Mouse (Mus musculus) forelimb bud, embryonic 11.5 days (tissue): Measurements from ENCODE around the gene Galnt11.

Experiments used
- DNase-seq: peaks from one replicate; pipeline ENCODE4 v3.0.0-alpha.2; 2012; ENCODE audit warnings: low read depth, low spot score

Gene Galnt11

DNA sequence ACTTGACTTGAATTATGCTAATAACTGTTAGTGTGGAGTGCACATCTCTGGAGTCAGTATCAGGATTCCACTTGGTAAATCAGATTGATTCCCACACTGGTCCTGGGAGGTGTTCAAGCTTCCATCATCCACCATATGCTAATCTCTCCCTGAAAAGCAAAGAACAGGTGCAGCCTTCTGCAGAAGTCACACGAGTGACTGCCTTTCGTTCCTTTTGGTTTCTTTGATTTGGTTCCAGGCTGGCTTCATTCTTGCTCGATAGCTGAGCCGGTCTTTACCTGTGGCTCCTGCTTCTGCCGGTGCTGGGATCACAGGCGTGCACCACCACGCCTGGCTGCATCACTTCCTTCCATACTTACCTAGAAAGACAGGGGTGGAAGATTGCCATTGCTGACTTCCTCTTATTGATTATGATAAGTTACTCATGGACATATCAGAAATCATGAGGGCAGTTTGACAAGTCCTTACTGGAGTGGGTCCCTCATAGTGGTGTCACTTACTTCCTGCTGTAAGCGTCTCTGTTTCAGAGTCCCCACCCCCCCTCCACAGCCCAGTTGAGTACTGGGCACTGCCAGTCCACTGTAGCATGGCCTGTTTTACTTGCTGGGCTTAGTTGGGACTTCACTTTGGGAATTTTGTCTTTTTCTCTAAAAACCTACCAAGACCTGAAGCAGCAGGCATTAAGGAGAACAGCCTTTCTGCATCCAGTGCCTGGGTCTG is 31.3 kb downstream of the Galnt11 start:
- DNase-seq: no peak

DNA sequence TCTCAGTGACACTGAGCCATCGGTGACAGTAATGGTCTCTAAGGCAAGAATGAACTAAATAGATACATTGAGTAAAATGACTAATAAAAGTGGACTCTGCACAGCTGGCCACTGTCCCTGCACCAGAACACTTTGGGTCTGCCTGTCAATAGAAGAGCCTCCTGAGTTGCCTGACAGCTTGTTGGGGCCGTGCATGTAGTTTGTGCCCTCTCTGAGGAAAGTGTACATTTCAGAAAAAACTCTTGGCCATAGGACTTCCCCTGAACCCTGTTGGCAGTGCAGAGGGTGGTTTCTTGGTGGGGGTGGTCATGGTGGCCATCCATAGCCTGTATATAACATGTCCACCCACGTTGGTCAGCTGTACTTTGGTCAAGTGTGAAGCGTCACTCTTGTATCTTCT is 32.8 kb downstream of the Galnt11 start:
- DNase-seq: no peak

DNA sequence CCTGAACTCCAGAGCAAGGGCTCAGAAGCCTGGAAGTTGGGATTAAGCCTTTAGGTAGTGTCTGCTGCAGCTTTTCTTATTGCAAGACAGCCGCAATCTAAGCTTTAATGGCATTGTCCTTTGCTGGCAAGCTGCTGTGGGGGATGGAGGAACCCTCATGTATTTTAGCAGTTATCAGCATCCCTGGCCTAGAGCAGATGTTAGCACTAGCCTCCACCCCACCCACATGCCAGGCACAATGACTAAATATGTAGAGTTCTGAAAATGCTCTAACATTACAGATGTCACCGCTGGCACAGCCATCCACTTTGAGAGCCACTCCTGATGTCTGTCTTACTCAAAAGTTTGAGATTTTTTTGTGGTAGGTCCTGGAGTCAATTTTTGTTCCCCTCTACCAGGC is 35.0 kb downstream of the Galnt11 start:
- DNase-seq: no peak

DNA sequence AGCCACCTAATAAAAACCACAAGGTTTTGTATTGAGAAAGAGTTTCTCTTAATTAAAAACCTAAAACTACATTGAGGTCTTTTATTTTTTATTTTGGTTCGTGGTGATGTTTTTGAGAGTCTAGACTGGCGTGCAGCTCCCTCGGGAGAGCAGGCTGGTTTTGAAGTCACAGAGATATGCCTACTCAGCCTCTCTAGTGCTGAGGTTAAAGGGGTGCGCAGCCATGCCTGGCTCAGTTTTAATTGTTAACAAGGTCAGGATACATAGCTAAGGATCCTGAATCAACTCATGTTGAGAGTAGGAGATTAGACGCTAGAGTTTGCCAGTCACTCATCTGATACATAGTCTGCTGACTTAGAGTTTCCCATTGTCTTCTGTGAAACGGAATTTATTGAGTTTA is 39.7 kb downstream of the Galnt11 start:
- no peak for DNase-seq

DNA sequence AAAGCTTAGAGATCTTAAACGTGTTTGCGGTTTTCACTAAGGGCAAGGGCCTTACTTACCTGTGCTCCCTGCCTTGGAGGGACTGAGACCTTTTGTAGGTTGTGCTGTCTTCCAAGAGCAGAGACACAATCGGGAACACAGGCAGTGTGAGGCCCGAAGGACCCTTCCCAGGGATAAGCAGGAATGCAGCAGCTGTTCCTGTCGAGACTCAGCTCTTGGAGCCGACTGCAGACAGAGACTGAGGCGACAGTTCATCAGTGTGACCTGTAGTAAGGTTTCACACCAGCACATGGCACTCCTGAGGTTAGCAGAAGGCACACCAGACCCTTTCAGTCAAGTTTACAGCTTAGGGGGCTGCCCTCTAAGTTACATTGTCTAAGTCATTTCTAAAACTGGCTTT is 40.6 kb downstream of the Galnt11 start:
- DNase-seq: no peak

DNA sequence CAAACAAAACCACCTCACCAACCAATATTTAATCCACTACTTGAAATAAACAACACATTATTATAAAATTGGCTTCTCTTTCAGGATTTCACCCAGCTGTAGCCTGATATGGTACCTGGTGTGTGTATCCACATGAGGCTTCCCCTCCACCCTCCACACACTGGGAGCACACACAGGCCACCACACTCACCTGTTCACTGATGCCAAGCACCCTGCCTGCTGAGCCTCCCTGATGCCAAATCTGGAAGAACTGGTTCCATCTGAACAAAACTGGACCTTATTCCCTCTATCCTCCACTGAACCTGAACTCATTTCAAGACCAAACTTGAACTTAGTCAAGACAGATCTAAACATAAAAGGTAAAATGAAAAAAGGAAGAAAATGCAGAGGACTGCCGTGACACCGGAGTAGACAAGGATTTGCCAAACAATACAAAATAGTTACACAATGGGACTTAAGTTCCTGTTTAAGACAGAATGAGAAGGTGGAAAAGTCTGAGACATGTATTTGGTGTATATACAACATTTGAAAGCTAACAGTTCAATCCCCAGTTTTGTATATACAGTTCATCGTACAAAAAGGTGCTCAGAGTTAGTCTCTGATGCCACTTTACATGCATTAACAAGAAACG is 46.7 kb downstream of the Galnt11 start:
- DNase-seq: no peak

DNA sequence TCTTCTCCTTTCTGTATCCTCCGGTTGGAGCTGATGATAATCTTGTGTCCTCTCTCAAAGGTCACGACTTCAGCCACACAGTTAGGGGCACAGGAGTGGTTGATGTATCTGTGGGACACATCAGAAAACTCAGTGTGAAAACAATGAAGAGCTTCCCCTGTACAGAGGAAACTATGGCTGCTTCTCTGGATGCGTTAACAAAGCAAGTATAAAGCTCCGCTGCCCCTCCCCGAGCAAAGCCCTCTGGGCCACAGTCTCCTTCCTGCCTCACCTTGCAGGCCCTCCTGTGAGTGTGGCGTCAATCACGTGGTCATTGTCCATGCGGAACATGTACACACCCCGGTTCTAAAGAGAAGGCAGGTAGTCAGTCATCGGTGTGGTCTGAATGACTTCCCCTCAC is 53.9 kb downstream of the Galnt11 start:
- no peak for DNase-seq

DNA sequence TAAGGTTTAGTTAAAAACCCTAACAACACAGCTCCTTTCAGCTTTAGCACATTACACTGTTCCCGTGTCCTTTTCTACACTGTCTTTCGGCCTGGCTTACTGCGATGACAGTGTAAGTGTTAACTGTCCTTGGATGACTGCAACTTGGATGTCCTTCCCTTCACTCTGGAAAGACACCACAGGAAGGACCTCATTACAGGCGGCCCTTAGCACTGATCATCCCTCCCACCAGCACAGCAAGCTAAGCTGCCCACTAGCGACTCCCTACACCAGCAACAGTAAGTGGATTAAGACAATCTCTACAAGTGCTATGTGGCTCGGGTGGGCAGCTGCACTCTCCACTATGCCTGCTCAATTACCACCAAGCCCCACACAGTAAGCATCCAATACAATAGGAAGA is 54.7 kb downstream of the Galnt11 start:
- no peak for DNase-seq

DNA sequence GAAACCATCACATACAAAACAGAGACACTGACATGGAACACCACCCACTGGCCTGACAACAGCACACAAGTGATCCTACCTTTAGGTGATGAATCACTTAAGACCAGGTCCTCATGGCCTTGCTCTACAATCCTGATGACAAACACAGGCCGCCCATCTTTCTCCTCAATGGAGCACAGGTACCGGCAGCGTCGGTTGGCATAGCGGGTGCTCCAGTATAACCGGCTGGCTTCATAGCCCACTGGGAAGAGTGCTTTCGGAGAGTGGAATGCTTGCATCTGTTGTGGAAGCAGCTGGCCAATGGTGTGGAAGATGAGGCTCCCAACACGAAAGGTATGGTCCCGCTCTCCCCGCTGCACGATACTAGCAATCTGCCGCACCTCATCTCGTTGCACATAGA is 62.3 kb downstream of the Galnt11 start:
- DNase-seq: no peak

DNA sequence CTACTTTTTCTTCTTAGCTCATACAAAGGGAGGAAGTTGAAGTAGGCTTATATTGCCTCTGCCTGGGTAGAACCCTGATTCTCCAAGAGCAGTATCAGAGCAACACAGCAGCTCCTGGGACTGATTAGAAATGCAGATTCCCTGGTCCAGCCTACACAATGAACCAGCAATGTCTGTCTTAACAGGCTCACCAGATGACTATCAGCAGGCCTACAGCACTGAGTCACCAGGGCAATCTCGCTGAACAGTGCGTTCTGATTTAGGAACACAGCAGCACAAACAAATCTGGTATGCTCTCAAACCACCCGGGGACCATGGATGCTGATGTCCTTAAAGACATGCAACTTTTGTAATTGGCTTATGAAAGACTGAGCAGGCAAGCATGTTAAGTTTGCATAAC is 75.1 kb downstream of the Galnt11 start:
- no peak for DNase-seq

DNA sequence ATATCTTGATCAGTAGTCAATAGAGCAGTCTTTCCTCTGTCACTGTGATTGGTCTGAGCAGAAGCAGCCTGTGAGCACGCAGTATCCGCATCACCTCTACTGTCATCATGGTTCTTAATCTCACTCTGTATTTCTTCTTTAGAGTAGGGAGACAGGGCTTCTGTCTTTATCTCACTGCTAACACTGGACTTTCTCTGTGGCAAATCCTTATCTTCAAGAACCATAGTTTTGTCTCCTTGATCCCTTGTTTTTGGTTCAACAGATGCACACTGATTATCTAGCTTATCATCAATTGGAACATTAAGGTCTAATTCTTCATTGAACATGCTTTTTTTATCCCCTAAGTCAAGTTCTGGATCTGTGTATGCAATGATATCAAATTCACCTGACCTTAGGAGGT is 88.5 kb downstream of the Galnt11 start:
- DNase-seq: no peak

DNA sequence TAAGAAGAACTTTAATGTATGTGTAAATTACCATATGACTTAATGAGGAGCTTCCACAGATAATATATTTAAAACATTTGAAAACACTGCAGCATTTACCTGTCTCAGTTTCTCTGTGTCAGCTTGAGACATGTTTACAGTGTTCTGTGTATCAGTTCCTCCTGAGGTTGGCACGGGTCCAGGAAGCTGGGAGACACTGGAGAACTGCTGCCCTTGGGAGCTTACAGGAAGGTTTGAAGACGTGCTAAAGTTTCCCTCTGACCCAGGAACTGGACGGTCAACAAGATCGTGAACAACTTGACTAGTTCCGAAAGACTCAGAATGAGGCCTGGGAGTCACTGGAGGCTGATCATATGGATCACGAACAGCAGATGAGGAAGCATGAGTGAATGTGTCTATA is 92.2 kb downstream of the Galnt11 start:
- DNase-seq: no peak
